24 mouse cellular contexts compared by ENCODE assay signal in the genomic region with DNA sequence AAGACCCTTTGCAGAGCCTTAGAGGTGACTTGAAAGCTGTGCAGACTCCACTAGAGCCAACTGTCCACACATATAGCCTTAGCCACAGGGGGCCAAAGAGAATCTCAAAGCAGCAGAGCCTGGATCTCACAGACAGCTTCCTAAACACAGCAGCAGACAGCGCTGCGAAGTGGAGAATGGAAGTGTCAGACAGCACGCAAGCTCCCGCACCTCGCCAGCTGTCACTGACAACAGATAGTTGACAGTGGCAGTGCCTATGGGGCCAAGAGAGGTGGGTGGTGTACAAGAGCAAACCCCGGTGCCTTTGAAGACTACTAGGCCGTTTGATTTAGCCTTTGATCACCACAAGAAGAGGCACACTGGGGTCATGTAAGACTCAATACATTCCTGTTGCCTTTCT. TPM values are rescaled to one million over a fixed set of nuclear protein-coding genes. Genes with fewer than 3 reads are reported as not detected.
DNase-seq lines count a peak whose midpoint lies in the region; ATAC-seq and TF ChIP-seq lines count a peak whose summit lies in the region.
"Had no signal": no experiment of that assay in that cellular context is flagged by ENCODE, and none has a peak within 500 bp of the region (broad histone marks: within the 10 kb centered on the region; RNA-seq: fewer than 3 reads in every experiment).

No protein-coding gene starts in this region.

- no peaks in the 10 kb centered on the region for H3K36me3 ChIP-seq in forebrain, embryonic 14.5 days (ENCODE audit: control insufficient read depth, insufficient read depth, low read length)
- no peaks in the 10 kb centered on the region for H3K36me3 ChIP-seq in forebrain, embryonic 16.5 days (ENCODE audit: control insufficient read depth, insufficient read depth)
- no peaks in the 10 kb centered on the region for H3K36me3 ChIP-seq in hindbrain, postnatal 0 days (ENCODE audit: insufficient read depth, low read length)
- H3K36me3 ChIP-seq in hindbrain, embryonic 11.5 days (ENCODE audit: control insufficient read depth, insufficient read depth, low read length) = no peaks in the 10 kb centered on the region
- H3K36me3 ChIP-seq in midbrain, postnatal 0 days (ENCODE audit: insufficient read depth, low read length) = no peaks in the 10 kb centered on the region
- H3K36me3 ChIP-seq: forebrain, embryonic 10.5 days; heart, embryonic 10.5 days; heart, embryonic 13.5 days; hindbrain, embryonic 13.5 days had no signal

- H3K4me2 ChIP-seq in forebrain, embryonic 14.5 days (ENCODE audit: low read length) = no peak overlapping the region
- H3K4me2 ChIP-seq in forebrain, embryonic 16.5 days (ENCODE audit: low read length) = no peak overlapping the region
- no peak overlapping the region for H3K4me2 ChIP-seq in hindbrain, postnatal 0 days (ENCODE audit: low read depth, low read length)
- H3K4me2 ChIP-seq in hindbrain, embryonic 11.5 days (replicated peaks; ENCODE audit: low read depth, low read length) = no peak overlapping the region
- no peak overlapping the region for H3K4me2 ChIP-seq in midbrain, postnatal 0 days (ENCODE audit: low read depth, low read length, poor library complexity, severe bottlenecking)
- H3K4me2 ChIP-seq: heart, embryonic 13.5 days; hindbrain, embryonic 13.5 days had no signal

- peak overlapping the region; percentile 9; the same call in 1 of the 2 replicates for H3K27ac ChIP-seq in forebrain, embryonic 14.5 days (ENCODE audit: low read depth, low read length)
- H3K27ac ChIP-seq in forebrain, embryonic 16.5 days (ENCODE audit: low read length) = no peak overlapping the region
- no peak overlapping the region for H3K27ac ChIP-seq in hindbrain, postnatal 0 days
- H3K27ac ChIP-seq in hindbrain, embryonic 11.5 days (ENCODE audit: low read depth, low read length) = no peak overlapping the region
- no peak overlapping the region for H3K27ac ChIP-seq in midbrain, postnatal 0 days (ENCODE audit: low read depth, low read length)
- H3K27ac ChIP-seq: forebrain, embryonic 10.5 days; heart, adult 2 months; heart, embryonic 10.5 days; heart, embryonic 13.5 days; hindbrain, embryonic 13.5 days had no signal

- H3K9me3 ChIP-seq in forebrain, embryonic 14.5 days (replicated peaks; ENCODE audit: control insufficient read depth, low read length) = no peaks in the 10 kb centered on the region
- H3K9me3 ChIP-seq in forebrain, embryonic 16.5 days (ENCODE audit: control insufficient read depth, low read length) = no peaks in the 10 kb centered on the region
- H3K9me3 ChIP-seq in hindbrain, postnatal 0 days (ENCODE audit: low read length) = no peaks in the 10 kb centered on the region
- H3K9me3 ChIP-seq in hindbrain, embryonic 11.5 days (ENCODE audit: control insufficient read depth, low read length) = no peaks in the 10 kb centered on the region
- no peaks in the 10 kb centered on the region for H3K9me3 ChIP-seq in midbrain, postnatal 0 days (ENCODE audit: low read length)
- H3K9me3 ChIP-seq: forebrain, embryonic 10.5 days; heart, embryonic 10.5 days; heart, embryonic 13.5 days; hindbrain, embryonic 13.5 days had no signal

- TF ChIP-seq POLR2A in brain, embryonic 14.5 days (IDR thresholded peaks at IDR 0.05; ENCODE audit: borderline replicate concordance, extremely low read depth, insufficient read depth, insufficient read length, poor library complexity, severe bottlenecking) = no peak

- WGBS in forebrain, embryonic 14.5 days = 65% methylated on average over 7 of the region's 7 CpGs
- WGBS in forebrain, embryonic 16.5 days = 57% methylated on average over 7 of the region's 7 CpGs
- WGBS in hindbrain, postnatal 0 days = 57% methylated on average over 7 of the region's 7 CpGs
- WGBS in hindbrain, embryonic 11.5 days = 64% methylated on average over 7 of the region's 7 CpGs
- 68% methylated on average over 7 of the region's 7 CpGs for WGBS in midbrain, postnatal 0 days

- no peak for TF ChIP-seq CTCF in hindbrain, postnatal 0 days (IDR thresholded peaks at IDR 0.05; ENCODE audit: low read depth)
- no peak for TF ChIP-seq CTCF in brain, embryonic 14.5 days (IDR thresholded peaks at IDR 0.05; ENCODE audit: borderline replicate concordance, extremely low read depth, insufficient read depth, insufficient read length)
- no peak for TF ChIP-seq CTCF in midbrain, postnatal 0 days (IDR thresholded peaks at IDR 0.05)

- H3K4me1 ChIP-seq in forebrain, embryonic 14.5 days (ENCODE audit: control insufficient read depth, insufficient read depth, low read length) = no peaks in the 10 kb centered on the region
- peaks cover 13% of the 10 kb centered on the region for H3K4me1 ChIP-seq in forebrain, embryonic 16.5 days (replicated peaks; ENCODE audit: control insufficient read depth, insufficient read depth, low read length)
- H3K4me1 ChIP-seq in hindbrain, postnatal 0 days (ENCODE audit: insufficient read depth, low read length) = no peaks in the 10 kb centered on the region
- H3K4me1 ChIP-seq in hindbrain, embryonic 11.5 days (replicated peaks; ENCODE audit: control insufficient read depth, insufficient read depth, low read length) = no peaks in the 10 kb centered on the region
- H3K4me1 ChIP-seq in midbrain, postnatal 0 days (ENCODE audit: insufficient read depth, low read length) = 0 out of 2 replicates have a peak, but pooled peaks cover 3% of the 10 kb centered on the region
- H3K4me1 ChIP-seq: heart, embryonic 13.5 days had no signal

- H3K27me3 ChIP-seq in forebrain, embryonic 14.5 days (replicated peaks; ENCODE audit: control insufficient read depth, insufficient read depth, low read length) = no peaks in the 10 kb centered on the region; the same call in 1 of the 2 replicates
- H3K27me3 ChIP-seq in forebrain, embryonic 16.5 days (replicated peaks; ENCODE audit: control insufficient read depth, insufficient read depth, low read length) = no peaks in the 10 kb centered on the region
- no peaks in the 10 kb centered on the region for H3K27me3 ChIP-seq in hindbrain, postnatal 0 days (ENCODE audit: insufficient read depth, low read length)
- no peaks in the 10 kb centered on the region for H3K27me3 ChIP-seq in hindbrain, embryonic 11.5 days (ENCODE audit: control insufficient read depth, insufficient read depth, low read length)
- H3K27me3 ChIP-seq in midbrain, postnatal 0 days (ENCODE audit: insufficient read depth, low read length) = no peaks in the 10 kb centered on the region

- no peak overlapping the region for H3K4me3 ChIP-seq in forebrain, embryonic 14.5 days (ENCODE audit: low read depth, low read length)
- no peak overlapping the region for H3K4me3 ChIP-seq in forebrain, embryonic 16.5 days (replicated peaks; ENCODE audit: low read length)
- no peak overlapping the region for H3K4me3 ChIP-seq in hindbrain, postnatal 0 days (ENCODE audit: low read length)
- H3K4me3 ChIP-seq in hindbrain, embryonic 11.5 days (ENCODE audit: low read depth, low read length) = no peak overlapping the region
- H3K4me3 ChIP-seq in midbrain, postnatal 0 days (ENCODE audit: low read depth, low read length) = no peak overlapping the region
- H3K4me3 ChIP-seq: forebrain, embryonic 10.5 days; heart, adult 2 months; heart, embryonic 10.5 days; heart, embryonic 13.5 days; hindbrain, embryonic 13.5 days had no signal

- ATAC-seq in forebrain, embryonic 14.5 days = peak; percentile 63; the same call in 1 of the 2 replicates
- no peak for ATAC-seq in forebrain, embryonic 16.5 days
- ATAC-seq in hindbrain, postnatal 0 days = no peak
- no peak for ATAC-seq in hindbrain, embryonic 11.5 days (ENCODE audit: low FRiP score)
- ATAC-seq in midbrain, postnatal 0 days (ENCODE audit: low FRiP score) = no peak
- ATAC-seq: activated CD4-positive, CD25-positive, alpha-beta regulatory T cell, adult 4 months; CD4-positive, CD25-positive, alpha-beta regulatory T cell, adult 4 months; intestine, postnatal 0 days had no signal

- DNase-seq in forebrain, embryonic 14.5 days (ENCODE audit: low spot score) = peak; percentile 56
- peak; percentile 27 for DNase-seq in hindbrain, postnatal 0 days (ENCODE audit: low spot score)
- DNase-seq in hindbrain, embryonic 11.5 days (ENCODE audit: low spot score) = no peak
- peak; percentile 42 for DNase-seq in thymus, postnatal 0 days (ENCODE audit: low spot score)
- DNase-seq in thymus, postnatal 36 days = no peak
- peak; percentile 69 for DNase-seq in brain, embryonic 14.5 days (ENCODE audit: low read depth)
- no peak for DNase-seq in midbrain, postnatal 0 days (ENCODE audit: low spot score)
- DNase-seq: adrenal gland, adult 8-10 months; adrenal gland, postnatal 25 days; cerebellum, adult 11 months; cerebellum, adult 2 months; gastrocnemius, postnatal 10 days; gastrocnemius, postnatal 36 days; heart, adult 2 months; heart, postnatal 14 days; heart, postnatal 4 days had no signal

- H3K9ac ChIP-seq in forebrain, embryonic 14.5 days (ENCODE audit: low read length) = no peak overlapping the region
- no peak overlapping the region for H3K9ac ChIP-seq in forebrain, embryonic 16.5 days (replicated peaks; ENCODE audit: low read depth, low read length)
- H3K9ac ChIP-seq in hindbrain, postnatal 0 days (replicated peaks; ENCODE audit: low read length) = no peak overlapping the region
- H3K9ac ChIP-seq in hindbrain, embryonic 11.5 days (ENCODE audit: low read depth, low read length) = no peak overlapping the region
- no peak overlapping the region for H3K9ac ChIP-seq in midbrain, postnatal 0 days (replicated peaks; ENCODE audit: low read length, poor library complexity, severe bottlenecking)
- H3K9ac ChIP-seq: heart, embryonic 13.5 days; hindbrain, embryonic 13.5 days had no signal

RNA-seq across cellular contexts. Expression of a gene that starts 41.4 kb away (rescaled TPM):
- polyA plus RNA-seq in forebrain, embryonic 14.5 days (2014; fragmentation: Nextera tagmentation; extraction: Ambion mirVana) = 5.4 and 5.6 TPM in 2 replicates
- polyA plus RNA-seq in forebrain, embryonic 16.5 days (2015; fragmentation: Nextera tagmentation; extraction: Ambion mirVana) = 5.0 and 5.5 TPM in 2 replicates
- 19.7 and 22.6 TPM in 2 replicates for total RNA-seq in hindbrain, postnatal 0 days (2014; rRNA removed)
- polyA plus RNA-seq in hindbrain, postnatal 0 days (2015; fragmentation: Nextera tagmentation; extraction: Ambion mirVana) = 3.8 and 4.1 TPM in 2 replicates
- 4.7 and 6.6 TPM in 2 replicates for polyA plus RNA-seq in hindbrain, embryonic 11.5 days (2014; fragmentation: Nextera tagmentation; extraction: Ambion mirVana)
- polyA plus RNA-seq in thymus, postnatal 0 days (2015; fragmentation: Nextera tagmentation; extraction: Ambion mirVana) = 11.3 and 13.0 TPM in 2 replicates
- 17.4 and 18.6 TPM in 2 replicates for polyA plus RNA-seq in brain, embryonic 14.5 days (2012; rRNA removed)
- total RNA-seq in midbrain, postnatal 0 days (2014; rRNA removed) = 17.2 and 19.4 TPM in 2 replicates
- 2.8 and 3.0 TPM in 2 replicates for polyA plus RNA-seq in midbrain, postnatal 0 days (2015; fragmentation: Nextera tagmentation; extraction: Ambion mirVana)

Comparison
In these comparisons a context has a peak if more than half of its experiments do, and no peak if none do; other contexts are left out.
1. DNase-seq: peak in forebrain, embryonic 14.5 days (single experiment), hindbrain, postnatal 0 days (single experiment), thymus, postnatal 0 days (single experiment) and brain, embryonic 14.5 days (single experiment); none in hindbrain, embryonic 11.5 days (single experiment), thymus, postnatal 36 days (0 of 2) and midbrain, postnatal 0 days (single experiment).